Mouse (Mus musculus) kidney, embryonic 15.5 days (tissue): Measurements from ENCODE around the gene Grid2. TPM values are rescaled to one million over a fixed set of nuclear protein-coding genes. Genes with fewer than 3 reads are reported as not detected.

Source experiments
- ATAC-seq: fragments of 200-750 bp; cut with Nextera tagmentation; replicated peaks from 2 replicates; pipeline ENCODE4 v1.8.0; 2017; ENCODE audit warnings: moderate TSS enrichment; ENCODE audit not compliant: low FRiP score
- H3K27ac ChIP-seq: fragments of 300-500 bp; sonication (generic); 2 replicates; pipeline ENCODE4 v1.5.1; 2015; ENCODE audit warnings: mild to moderate bottlenecking, inconsistent platforms
- H3K27me3 ChIP-seq: fragments of 300-500 bp; sonication (generic); 2 replicates; pipeline ENCODE4 v1.6.1; 2015; ENCODE audit warnings: inconsistent platforms
- H3K36me3 ChIP-seq: fragments of 300-500 bp; sonication (generic); 2 replicates; pipeline ENCODE4 v1.6.1; 2015; ENCODE audit warnings: inconsistent platforms
- H3K4me1 ChIP-seq: fragments of 300-500 bp; sonication (generic); 2 replicates; pipeline ENCODE4 v1.6.1; 2015; ENCODE audit warnings: inconsistent platforms
- H3K4me2 ChIP-seq: fragments of 300-500 bp; sonication (generic); 2 replicates; pipeline ENCODE4 v1.6.1; 2015; ENCODE audit warnings: moderate library complexity, mild to moderate bottlenecking, inconsistent platforms
- H3K4me3 ChIP-seq: fragments of 300-500 bp; sonication (generic); replicated peaks from 2 replicates; pipeline ENCODE4 v1.5.1; 2015; ENCODE audit warnings: mild to moderate bottlenecking, inconsistent platforms
- H3K9ac ChIP-seq: fragments of 300-500 bp; sonication (generic); 2 replicates; pipeline ENCODE4 v1.6.1; 2015; ENCODE audit warnings: mild to moderate bottlenecking, inconsistent platforms
- H3K9me3 ChIP-seq: fragments of 300-500 bp; sonication (generic); replicated peaks from 2 replicates; pipeline ENCODE4 v1.6.1; 2016; ENCODE audit warnings: inconsistent platforms
- WGBS: fragments of 180-500 bp; shearing (Covaris S2); methylation state at CpG from one replicate; pipeline ENCODE4 v1.1.7; 2015; ENCODE audit warnings: mixed read lengths; 5-methylcytosine and 5-hydroxymethylcytosine counted together
- polyA plus RNA-seq: library from polyadenylated mRNA; unstranded; fragments of >200 nt; fragmentation: Nextera tagmentation; extraction: Ambion mirVana; gene quantifications from 2 replicates; pipeline ENCODE4 v1.2.1, GENCODE M21; 2015

Grid2 gene
- polyA plus RNA-seq, 1 experiment from 2014 or later = 0.55 TPM

DNA sequence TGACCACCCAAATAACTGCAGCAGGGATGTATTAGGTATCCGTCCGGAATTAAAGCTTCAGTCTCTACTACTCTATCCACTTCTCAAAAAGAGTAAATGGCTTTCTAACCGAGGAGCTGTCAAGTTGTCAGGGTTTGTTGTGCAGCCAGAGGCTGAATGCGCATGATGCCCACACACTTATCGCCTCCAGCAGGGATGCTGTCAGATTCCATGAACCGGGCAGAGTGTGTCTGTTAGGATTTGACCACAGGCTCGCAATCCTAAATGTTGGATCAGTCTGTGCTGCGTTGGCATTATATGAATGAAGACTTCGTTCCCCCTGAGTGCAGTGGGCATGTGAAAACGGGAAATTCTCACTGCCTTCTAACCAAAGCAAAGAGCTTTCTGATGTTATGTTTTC lies 843.0 kb downstream of the Grid2 start:
- ATAC-seq = no peak

DNA sequence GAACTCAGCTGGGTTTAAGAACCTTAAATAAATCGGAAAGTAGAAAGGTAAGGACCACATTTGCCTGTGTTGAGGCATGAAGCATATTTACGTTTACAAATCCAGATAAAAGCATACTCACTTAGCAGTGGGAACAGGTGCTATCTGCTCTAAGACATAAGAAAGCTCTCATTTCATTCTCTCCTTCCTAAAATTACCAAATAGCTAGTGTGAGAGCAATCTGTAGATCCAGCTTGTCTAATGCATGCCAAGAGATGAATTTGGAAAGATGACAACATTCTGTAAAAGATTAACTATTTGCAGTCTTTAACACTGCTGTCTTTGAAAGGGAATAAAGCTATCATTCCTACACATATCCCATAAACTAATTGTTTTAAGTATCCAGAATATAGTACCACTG lies 858.9 kb downstream of the Grid2 start:
- Histone ChIP-seq H3K4me1 (no peaks in the 10 kb centered on the region), H3K27me3 (no peaks in the 10 kb centered on the region), H3K27ac (no peak overlapping the region), H3K4me3 (no peak overlapping the region), H3K9ac (no peak overlapping the region), H3K4me2 (no peak overlapping the region), H3K9me3 (no peaks in the 10 kb centered on the region), H3K36me3 (no peaks in the 10 kb centered on the region)
- ATAC-seq = no peak
- WGBS = 86% methylated on average over 2 of the region's 2 CpGs

More for the DNA sequence above, 843.0 kb downstream of the Grid2 start:
- no peaks in the 10 kb centered on the region for H3K9me3 ChIP-seq
- H3K4me2 ChIP-seq = no peak overlapping the region
- H3K27me3 ChIP-seq = no peaks in the 10 kb centered on the region
- no peaks in the 10 kb centered on the region for H3K4me1 ChIP-seq
- H3K9ac ChIP-seq = no peak overlapping the region
- WGBS = 86% methylated on average over 10 of the region's 10 CpGs
- no peaks in the 10 kb centered on the region for H3K36me3 ChIP-seq
- no peak overlapping the region for H3K4me3 ChIP-seq
- H3K27ac ChIP-seq = no peak overlapping the region

DNA sequence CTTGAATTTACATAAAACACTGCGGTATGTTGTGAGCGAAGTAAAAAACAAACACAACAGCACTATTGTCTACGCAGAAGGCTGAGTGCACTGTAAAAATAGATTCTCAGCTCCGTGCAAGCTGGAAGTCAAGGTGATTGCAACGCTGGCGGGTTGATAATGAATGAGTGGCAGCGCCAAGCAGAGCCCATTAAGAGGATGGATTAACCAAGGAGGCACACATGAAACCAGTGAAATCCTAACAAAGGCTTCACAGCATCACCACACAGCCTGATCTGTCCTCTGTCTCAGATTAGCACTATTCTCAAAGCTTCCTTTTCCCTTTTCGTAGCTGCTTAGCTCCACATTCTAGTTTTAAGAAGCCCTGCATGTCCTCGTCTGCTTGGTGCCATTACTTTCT lies 880.6 kb downstream of the Grid2 start:
- no peak overlapping the region for H3K4me2 ChIP-seq
- WGBS = 83% methylated on average over 9 of the region's 9 CpGs

DNA sequence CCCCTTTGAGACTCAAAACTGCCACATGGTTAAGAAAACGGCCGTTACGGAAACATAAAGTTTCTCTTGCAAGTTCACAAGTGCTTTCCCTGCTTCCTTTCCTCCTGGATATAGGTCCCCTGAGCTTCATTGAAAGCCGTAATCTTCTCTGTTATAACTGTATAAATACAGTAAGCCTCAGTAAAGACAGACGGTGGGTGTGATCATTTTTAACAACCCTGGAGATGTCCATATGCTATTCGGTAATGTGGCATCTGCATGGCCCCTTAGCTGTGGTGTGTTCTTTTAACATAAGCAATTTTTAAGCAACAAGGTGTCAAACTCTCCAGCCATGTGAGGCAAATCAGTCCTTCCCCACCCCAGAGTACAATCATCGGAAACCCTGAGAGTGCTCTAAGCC lies 892.9 kb downstream of the Grid2 start:
- Histone ChIP-seq H3K4me1 (no peaks in the 10 kb centered on the region), H3K9ac (no peak overlapping the region), H3K9me3 (no peaks in the 10 kb centered on the region), H3K27me3 (no peaks in the 10 kb centered on the region), H3K36me3 (no peaks in the 10 kb centered on the region), H3K4me2 (no peak overlapping the region), H3K4me3 (no peak overlapping the region), H3K27ac (no peak overlapping the region)
- no peak for ATAC-seq
- WGBS = 74% methylated on average over 7 of the region's 7 CpGs

More for the DNA sequence above, 880.6 kb downstream of the Grid2 start:
- H3K36me3 ChIP-seq = no peaks in the 10 kb centered on the region
- H3K27ac ChIP-seq = no peak overlapping the region
- no peak for ATAC-seq
- no peaks in the 10 kb centered on the region for H3K9me3 ChIP-seq
- H3K4me3 ChIP-seq = no peak overlapping the region
- no peak overlapping the region for H3K9ac ChIP-seq
- H3K27me3 ChIP-seq = no peaks in the 10 kb centered on the region
- no peaks in the 10 kb centered on the region for H3K4me1 ChIP-seq

DNA sequence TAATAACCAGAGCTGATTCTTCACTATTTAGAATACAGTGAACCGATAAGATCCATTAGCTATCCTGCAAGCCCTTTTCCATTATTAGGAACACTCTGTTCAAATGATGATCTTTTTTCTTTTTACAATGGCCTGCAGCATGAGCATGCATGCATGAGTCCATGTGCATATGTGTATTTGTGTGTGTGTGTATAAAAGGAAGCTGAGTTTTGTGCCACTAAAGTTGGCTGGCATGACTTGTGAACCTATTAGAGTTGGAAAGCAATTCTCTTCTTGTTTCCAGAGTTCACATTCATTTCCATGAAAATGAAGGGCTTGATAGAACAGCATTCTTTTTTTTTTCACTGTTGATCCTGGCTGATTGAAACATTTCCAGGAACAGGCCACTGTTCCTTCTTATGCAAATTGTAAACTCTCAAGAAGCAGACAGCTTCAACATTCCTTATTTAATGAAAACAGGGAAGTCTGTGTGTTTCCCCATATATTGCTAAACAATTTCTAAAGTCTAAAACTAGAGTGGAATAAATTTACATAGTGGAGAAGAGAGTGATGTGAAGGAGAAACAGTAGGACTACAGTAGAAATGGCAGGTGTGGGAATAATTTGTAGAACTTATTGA lies 919.4 kb downstream of the Grid2 start:
- Histone ChIP-seq H3K9me3 (no peaks in the 10 kb centered on the region), H3K27ac (no peak overlapping the region), H3K4me3 (no peak overlapping the region), H3K36me3 (no peaks in the 10 kb centered on the region), H3K9ac (no peak overlapping the region), H3K4me2 (no peak overlapping the region), H3K27me3 (no peaks in the 10 kb centered on the region), H3K4me1 (no peaks in the 10 kb centered on the region)
- 97% methylated on average over 1 of the region's 1 CpGs for WGBS
- no peak for ATAC-seq

DNA sequence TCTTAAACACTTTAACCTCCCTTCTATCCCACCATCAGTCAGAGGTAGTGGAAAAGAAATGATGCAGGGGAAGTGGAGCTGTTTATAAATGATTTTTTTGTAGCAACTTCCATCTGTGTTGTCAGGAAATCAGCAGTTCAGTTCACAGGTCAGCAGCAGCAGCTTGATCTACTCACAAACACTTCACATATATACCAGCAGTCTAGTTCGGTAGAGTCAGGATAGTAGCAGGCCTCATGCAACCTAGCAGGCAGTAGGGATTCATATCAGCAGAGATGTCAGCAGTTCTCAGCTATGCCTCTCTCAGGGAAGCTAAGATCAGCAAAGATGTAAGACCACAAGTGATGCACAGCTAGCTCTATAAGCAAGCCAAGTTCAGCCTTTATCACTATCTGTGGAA lies 938.0 kb downstream of the Grid2 start:
- no peak overlapping the region for H3K4me2 ChIP-seq
- H3K27ac ChIP-seq = no peak overlapping the region
- no peaks in the 10 kb centered on the region for H3K9me3 ChIP-seq
- no peaks in the 10 kb centered on the region for H3K36me3 ChIP-seq
- ATAC-seq = no peak
- no peak overlapping the region for H3K4me3 ChIP-seq
- H3K9ac ChIP-seq = no peak overlapping the region
- 47% methylated on average over 1 of the region's 1 CpGs for WGBS
- H3K27me3 ChIP-seq = no peaks in the 10 kb centered on the region
- H3K4me1 ChIP-seq = no peaks in the 10 kb centered on the region

DNA sequence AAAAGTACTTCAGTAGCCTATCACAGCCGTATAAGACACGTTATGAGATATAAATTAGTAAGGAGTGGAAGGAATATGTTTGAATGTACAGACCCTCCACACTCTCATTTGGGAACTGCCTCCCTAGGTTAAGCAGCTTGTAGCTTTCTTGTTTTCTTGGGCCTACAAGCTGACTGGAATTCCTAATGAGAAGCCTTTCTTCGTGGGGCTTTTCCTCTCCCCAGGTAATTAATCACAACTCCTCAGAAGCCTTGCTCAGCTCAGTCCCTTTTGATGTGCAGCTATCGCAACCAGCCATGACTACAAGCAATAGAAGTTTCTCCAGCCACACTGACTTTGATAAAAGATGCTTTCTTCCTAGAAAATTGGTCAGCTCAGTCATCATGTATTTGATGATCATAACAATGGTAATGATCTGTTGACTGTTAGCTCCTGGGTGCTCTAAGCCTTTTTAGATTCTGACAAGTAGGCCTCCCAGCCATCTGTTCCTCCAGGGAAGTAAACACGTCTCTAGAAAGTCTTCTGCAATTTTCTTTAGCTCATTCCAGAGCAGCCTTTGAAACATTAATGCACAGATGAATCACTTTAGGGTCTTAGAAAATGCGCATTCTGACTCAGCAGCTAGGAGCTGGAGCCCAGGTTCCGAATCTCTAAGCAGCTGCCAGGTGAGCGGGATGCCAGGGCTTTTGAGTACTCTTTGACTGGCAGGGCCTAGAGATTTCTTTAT lies 946.9 kb downstream of the Grid2 start:
- Histone ChIP-seq H3K4me1 (no peaks in the 10 kb centered on the region), H3K27ac (no peak overlapping the region), H3K9ac (no peak overlapping the region), H3K4me2 (no peak overlapping the region), H3K9me3 (no peaks in the 10 kb centered on the region), H3K4me3 (no peak overlapping the region), H3K27me3 (no peaks in the 10 kb centered on the region), H3K36me3 (no peaks in the 10 kb centered on the region)
- 41% methylated on average over 8 of the region's 8 CpGs for WGBS
- ATAC-seq = no peak

DNA sequence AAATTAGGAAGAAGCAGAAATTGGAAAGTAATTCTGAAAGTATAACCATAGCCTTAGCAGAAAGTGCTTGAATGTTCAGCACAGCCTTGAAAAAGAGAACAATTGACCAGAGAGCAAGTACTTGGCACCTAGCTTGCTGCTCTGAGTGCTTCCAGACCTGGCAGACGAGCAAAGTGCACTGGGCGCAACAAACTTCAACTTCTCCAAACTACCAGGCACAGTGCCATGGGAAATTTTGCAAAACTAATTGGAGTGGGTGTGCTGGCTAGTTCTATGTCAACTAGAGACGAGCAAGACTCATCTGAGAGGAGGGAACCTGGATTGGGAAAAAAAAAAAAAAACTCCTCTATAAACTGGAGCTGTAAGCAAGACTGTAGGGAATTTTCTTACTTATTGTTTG lies 980.7 kb downstream of the Grid2 start:
- Histone ChIP-seq H3K4me1 (0 out of 2 replicates have a peak, but pooled peaks cover 2% of the 10 kb centered on the region), H3K27me3 (no peaks in the 10 kb centered on the region), H3K27ac (no peak overlapping the region), H3K9ac (no peak overlapping the region), H3K36me3 (no peaks in the 10 kb centered on the region), H3K4me2 (no peak overlapping the region), H3K4me3 (no peak overlapping the region), H3K9me3 (no peaks in the 10 kb centered on the region)
- ATAC-seq = no peak
- WGBS = 82% methylated on average over 3 of the region's 3 CpGs

DNA sequence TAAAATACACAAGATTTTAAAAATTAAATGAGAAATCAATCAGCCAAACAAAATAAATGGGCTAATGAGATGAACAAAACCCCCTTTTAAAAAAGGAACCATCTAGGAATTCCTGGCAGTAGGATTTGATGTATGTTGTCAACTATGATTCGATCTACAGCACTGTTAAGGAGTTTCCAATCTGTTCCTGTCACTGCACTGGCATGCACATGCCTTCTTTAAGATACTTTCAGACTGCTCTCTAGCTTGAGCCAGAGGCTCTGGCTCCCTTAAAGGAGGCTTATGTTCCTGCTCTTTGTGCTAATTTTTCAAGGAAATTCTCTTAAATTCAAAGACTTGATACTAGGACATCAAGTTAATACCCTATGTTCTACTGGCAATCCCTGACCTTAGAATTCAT lies 984.9 kb downstream of the Grid2 start:
- WGBS = 31% methylated on average over 1 of the region's 1 CpGs
- 0 out of 2 replicates have a peak, but pooled peaks cover 2% of the 10 kb centered on the region for H3K4me1 ChIP-seq
- no peak overlapping the region for H3K9ac ChIP-seq
- no peak overlapping the region for H3K4me2 ChIP-seq
- H3K36me3 ChIP-seq = no peaks in the 10 kb centered on the region
- H3K9me3 ChIP-seq = no peaks in the 10 kb centered on the region
- H3K4me3 ChIP-seq = no peak overlapping the region
- no peak overlapping the region for H3K27ac ChIP-seq
- ATAC-seq = no peak
- H3K27me3 ChIP-seq = no peaks in the 10 kb centered on the region

DNA sequence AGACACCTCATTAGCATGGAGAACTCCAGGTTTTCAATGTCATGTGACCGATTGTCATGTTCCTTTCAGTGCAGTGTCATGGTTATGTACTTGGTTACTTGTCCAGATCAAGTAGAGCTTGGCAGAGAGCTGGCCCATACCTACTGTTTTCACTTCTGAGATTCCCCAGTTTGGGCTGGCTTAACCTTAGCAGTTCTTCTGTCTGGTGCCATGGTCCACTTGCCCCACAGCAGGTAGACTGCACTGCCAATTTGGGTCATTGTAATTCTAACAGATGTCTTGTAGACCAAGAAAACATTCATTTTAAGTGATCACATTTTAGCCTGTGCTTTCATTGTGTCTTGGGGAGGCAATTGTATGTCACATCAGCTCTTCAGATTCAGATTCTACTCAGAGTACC lies 990.3 kb downstream of the Grid2 start:
- H3K4me2 ChIP-seq = no peak overlapping the region
- H3K4me3 ChIP-seq = no peak overlapping the region
- no peaks in the 10 kb centered on the region for H3K36me3 ChIP-seq
- H3K9ac ChIP-seq = no peak overlapping the region
- H3K9me3 ChIP-seq = no peaks in the 10 kb centered on the region
- WGBS = 88% methylated on average over 1 of the region's 1 CpGs
- no peaks in the 10 kb centered on the region for H3K4me1 ChIP-seq
- no peak overlapping the region for H3K27ac ChIP-seq
- no peak for ATAC-seq
- no peaks in the 10 kb centered on the region for H3K27me3 ChIP-seq

DNA sequence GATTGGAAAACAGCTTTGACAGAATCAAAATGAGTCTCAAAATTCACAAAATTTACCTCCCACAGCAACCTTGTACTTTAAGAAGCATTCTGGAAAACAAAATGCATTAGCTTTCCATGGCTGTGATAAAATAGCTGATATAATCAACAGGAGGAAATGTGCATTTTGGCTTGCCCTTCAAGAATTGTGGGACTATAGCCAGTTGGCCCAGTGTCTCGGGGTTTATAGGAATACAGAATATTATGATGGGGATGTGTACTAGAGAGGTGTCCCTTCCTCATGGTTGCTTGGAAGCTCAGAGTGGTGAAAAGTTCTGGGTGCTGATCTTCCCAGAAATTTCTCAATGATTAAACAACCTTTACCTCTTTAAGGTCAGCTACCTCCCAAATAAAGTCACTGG lies 995.4 kb downstream of the Grid2 start:
- Histone ChIP-seq H3K4me3 (no peak overlapping the region), H3K36me3 (no peaks in the 10 kb centered on the region), H3K27me3 (no peaks in the 10 kb centered on the region), H3K27ac (no peak overlapping the region), H3K9me3 (no peaks in the 10 kb centered on the region), H3K9ac (no peak overlapping the region), H3K4me2 (no peak overlapping the region), H3K4me1 (no peaks in the 10 kb centered on the region)
- ATAC-seq = no peak
- WGBS = 66% methylated on average over 1 of the region's 1 CpGs

DNA sequence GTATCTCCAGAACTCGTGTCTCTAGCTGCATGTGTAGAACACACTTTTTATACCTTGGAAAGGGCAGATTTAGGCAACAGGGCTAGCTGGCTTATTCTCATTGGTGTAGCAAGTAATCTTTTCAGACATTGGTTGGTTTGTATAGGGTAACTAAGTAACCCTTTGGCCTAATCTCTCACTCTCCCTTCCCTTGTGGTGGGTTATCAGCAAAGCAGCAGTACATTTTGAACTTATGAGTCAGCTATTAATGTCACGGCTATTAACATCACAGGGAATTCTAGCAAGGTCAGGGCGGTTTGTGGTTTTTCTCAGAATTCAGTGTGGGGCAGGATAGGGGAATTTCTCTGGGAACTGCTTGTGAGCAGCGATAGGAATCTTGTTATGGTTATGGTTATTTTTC lies 1007.8 kb downstream of the Grid2 start:
- Histone ChIP-seq H3K4me3 (no peak overlapping the region), H3K27me3 (no peaks in the 10 kb centered on the region), H3K9me3 (no peaks in the 10 kb centered on the region), H3K9ac (no peak overlapping the region), H3K27ac (no peak overlapping the region), H3K4me1 (no peaks in the 10 kb centered on the region), H3K36me3 (no peaks in the 10 kb centered on the region), H3K4me2 (no peak overlapping the region)
- 77% methylated on average over 4 of the region's 4 CpGs for WGBS
- ATAC-seq = no peak

DNA sequence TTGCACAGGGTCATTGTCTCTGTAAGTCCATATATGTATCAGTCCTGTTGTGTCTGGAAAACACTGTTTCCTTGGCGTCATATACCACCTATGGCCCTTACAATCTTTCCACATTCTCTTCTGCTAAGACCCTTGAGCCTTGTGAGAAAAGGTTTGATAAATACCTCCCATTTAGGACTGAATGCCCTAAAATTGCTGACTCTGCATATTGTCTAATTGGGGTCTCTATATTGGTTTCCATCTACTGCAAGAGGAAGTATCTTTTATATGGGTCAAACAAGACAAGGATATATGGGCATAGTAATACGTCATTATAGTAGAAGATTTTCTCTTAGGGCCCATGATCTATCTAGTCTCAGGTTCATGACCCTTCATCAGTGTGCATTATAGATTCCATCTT lies 1008.5 kb downstream of the Grid2 start:
- Histone ChIP-seq H3K4me2 (no peak overlapping the region), H3K4me1 (no peaks in the 10 kb centered on the region), H3K27me3 (no peaks in the 10 kb centered on the region), H3K36me3 (no peaks in the 10 kb centered on the region), H3K4me3 (no peak overlapping the region), H3K9ac (no peak overlapping the region), H3K27ac (no peak overlapping the region), H3K9me3 (no peaks in the 10 kb centered on the region)
- 84% methylated on average over 2 of the region's 2 CpGs for WGBS
- ATAC-seq = no peak
